Mouse (Mus musculus): ENCODE results near the gene Amy2a5.
"Not testable (repeated sequence)": the region's sequence is repeated elsewhere in the genome, so short reads cannot be mapped to it uniquely, and the experiment has no call there.

Amy2a5 gene

DNA sequence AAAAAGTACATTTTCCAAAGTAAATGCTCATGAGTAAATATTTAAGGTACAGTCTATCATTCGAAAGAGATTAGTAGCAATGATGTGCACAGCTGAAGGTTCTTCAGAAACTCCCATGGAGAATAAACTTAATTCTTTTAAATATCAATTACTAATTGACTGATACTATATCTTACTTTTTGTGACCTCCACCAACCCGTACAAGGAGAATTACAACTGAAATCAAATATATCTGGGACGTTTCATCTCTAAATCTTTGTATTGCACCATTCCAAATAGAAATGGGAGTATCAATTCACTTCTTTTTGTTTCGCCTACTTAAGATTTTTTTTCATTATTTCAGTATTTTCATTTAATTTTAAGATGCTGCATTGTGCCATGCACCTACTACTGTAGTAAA is at the start of gene Amy2a5:
Gene Amy2a5, minus strand, starts transcription at position 101 of the 400 bp plus-strand sequence.
- DNase-seq (ENCODE audit: low spot score): not testable (repeated sequence)

DNA sequence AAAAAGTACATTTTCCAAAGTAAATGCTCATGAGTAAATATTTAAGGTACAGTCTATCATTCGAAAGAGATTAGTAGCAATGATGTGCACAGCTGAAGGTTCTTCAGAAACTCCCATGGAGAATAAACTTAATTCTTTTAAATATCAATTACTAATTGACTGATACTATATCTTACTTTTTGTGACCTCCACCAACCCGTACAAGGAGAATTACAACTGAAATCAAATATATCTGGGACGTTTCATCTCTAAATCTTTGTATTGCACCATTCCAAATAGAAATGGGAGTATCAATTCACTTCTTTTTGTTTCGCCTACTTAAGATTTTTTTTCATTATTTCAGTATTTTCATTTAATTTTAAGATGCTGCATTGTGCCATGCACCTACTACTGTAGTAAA is 32.7 kb upstream of the Amy2a5 start, which contains the start of gene Amy2a4:
Gene Amy2a4, minus strand, starts transcription at position 101 of the 400 bp plus-strand sequence.
- DNase-seq (ENCODE audit: low spot score): not testable (repeated sequence)

DNA sequence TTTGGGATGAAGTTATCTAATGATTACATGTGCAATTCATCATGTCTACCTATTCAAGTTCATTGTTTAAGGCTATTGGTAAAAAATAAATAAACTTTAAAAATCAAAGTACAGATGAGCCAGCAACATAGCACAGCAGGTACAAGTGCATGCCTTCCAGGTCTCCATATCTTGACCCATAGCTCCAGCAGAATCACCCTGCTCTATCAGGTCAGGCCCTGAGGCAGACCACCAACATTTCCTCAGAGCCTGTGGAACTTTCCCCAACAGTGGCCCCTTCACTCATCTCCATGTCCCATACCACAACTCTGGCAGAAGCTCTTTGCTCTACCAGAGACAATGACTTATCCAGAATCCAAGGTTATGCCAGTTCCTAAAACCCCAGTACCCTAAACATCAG is 21.6 kb upstream of the Amy2a5 start:
- DNase-seq (ENCODE audit: low spot score): not testable (repeated sequence)

DNA sequence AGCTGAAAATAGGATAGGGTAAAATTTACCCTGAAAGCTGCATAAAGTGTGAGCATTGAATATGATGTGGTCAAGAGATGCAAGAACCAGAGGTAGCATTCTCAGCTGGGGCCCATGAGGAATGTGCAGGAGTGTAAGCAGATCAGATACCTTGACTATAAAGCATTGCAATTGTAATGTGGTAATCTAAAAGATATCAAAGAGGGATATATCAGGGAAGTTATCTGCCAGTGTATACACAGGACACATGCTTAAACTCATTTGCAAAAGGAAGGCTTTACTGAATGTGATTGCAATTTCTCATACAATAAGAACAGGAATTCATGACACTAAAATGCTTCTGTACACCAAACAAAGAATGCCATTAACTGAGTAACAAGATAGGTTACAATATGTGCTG is 20.9 kb upstream of the Amy2a5 start:
- DNase-seq (ENCODE audit: low spot score): not testable (repeated sequence)

DNA sequence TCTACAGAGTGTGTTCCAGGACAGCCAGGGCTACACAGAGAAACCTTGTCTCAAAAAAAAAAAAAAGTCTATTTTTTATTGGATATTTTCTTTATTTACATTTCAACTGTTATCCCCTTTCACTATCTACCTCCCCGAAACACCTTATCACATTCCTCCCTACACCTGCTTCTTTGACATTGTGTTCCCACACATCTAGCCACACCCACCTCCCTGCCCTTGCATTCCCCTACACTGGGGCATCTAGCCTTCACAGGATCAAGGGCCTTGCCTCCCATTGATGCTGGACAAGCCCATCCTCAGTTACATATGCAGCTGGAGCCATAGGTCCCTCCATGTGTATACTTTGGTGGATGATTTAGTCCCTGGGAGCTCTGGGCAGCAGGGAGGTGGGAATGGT is 31.5 kb downstream of the Amy2a5 start:
- DNase-seq (ENCODE audit: low spot score): no peak

Measured in embryo, embryonic 10.5 days (tissue).